Mouse (Mus musculus) induced T-regulatory cell, adult 2 months (primary cell): ENCODE data around the gene Col8a1.
A peak's percentile ranks its signal among the peaks of the same experiment; 100 is the strongest.

Experiments
- DNase-seq: peaks from one replicate; pipeline ENCODE4 v3.0.0-alpha.2; 2012; ENCODE audit warnings: low read depth

Col8a1 gene

DNA sequence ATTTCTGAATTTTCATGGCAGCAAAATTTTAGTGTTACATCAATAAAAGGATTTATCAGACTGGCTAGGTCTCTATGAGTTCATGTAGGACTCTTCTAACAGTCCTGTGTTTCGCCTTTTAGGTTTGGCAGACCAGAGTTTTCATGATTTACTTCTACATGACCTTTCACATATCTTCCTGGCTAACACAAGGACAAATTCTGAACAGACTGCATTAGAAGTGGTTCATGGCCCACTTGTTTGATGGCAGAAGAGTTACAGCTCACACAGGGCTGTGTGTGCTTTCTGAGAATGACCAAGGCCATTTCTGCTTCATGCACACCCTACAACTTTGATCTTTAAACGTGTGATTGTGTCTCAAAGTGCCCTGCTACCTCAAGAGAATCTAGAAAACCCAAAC, 82.3 kb downstream of the Col8a1 start:
- DNase-seq = no peak

- DNase-seq = no peak
These were observed 82.9 kb downstream of the Col8a1 start for GRCm38 (mm10) chr16:57671637-57672036.

DNA sequence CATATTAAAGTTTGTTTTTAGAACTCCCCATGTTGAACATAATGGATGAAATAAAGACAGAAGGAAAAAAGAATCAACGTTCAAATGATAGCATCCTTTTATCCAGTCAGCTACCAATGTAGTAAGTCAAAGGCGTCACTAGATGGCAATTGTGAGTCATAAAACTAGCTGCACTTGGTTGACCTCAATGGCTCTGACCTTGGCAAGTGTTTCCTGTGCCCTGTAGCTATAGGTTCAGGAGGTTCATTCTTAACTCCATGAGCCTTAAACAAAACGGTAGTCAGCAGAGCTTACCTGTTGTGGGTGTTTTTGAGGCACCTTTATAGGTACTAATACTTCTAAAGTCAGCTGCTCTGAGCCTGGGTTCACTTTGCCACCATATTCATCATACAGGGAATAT, 85.2 kb downstream of the Col8a1 start:
- DNase-seq = peak; percentile 49

GRCm38 (mm10) chr16:57662661-57663060, 91.9 kb downstream of the Col8a1 start:
- no peak for DNase-seq

DNA sequence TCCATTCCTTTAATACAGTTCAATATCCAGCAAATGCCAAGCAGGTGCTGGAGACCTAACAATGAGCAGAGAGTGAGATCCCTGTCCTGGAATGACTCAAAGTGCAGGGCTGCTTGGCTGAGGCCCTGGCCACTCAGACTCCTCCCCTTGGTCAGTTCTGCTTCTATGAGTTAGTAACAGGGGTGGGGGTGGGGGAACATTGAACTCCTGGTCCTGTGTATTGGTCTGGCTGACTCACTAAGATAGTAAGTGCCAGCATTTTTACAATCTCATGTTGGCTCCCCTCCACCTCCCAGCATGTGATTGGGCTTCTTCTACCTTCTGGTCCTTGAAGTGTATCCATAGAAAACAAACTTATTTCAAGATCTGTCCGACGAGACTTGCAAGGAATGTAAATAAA, 104.6 kb downstream of the Col8a1 start:
- DNase-seq = no peak

- no peak for DNase-seq
These were observed 113.1 kb downstream of the Col8a1 start for GRCm38 (mm10) chr16:57641346-57641885.

DNA sequence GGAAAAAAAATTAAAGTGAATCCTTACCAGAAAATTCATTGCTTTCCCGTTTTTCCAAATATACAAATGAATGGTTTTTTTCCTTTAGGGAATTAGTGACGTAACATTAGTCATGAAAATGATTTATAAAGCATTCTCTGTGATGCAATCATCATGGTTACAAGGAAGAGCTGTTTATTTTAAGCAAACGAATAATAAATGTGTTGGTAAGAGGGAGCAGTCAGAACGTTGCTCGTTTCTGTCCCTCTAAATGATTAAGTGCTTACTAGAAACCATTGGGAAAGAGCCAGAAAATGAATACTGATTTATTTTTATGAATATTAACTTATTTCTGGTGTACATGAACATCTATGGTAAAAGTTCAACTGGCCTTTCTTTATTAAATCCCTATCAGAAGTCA, 119.8 kb downstream of the Col8a1 start:
- DNase-seq = no peak

- peak; percentile 65 for DNase-seq
These were observed 120.3 kb downstream of the Col8a1 start for GRCm38 (mm10) chr16:57634191-57634590.

DNA sequence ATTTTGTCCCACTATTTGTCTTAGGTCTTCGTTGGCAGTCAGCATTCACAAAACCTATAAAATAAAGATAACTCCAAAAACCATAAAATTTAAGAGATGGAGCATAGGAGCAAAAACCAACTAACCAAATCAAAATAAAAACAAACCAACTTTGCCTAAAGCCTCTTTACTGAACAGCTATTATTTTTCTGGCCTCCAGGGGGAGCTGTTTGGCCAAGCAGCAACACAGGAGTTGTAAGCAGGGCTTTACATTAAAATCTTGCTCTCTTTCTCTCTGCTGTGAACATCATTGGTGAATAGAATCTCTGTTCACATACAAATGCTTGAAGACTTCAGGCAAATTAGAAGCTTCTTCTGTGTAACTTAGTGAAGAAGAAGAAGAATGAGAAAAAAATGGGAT, 142.8 kb downstream of the Col8a1 start:
- DNase-seq = peak; percentile 75

- peak; percentile 95 for DNase-seq
These were observed 147.9 kb downstream of the Col8a1 start, which contains the start of gene Cmss1 for GRCm38 (mm10) chr16:57606444-57607227. Cmss1 (minus strand) TSS chr16:57606864.

- DNase-seq = no peak
These were observed 153.5 kb downstream of the Col8a1 start for GRCm38 (mm10) chr16:57601031-57601430.

DNA sequence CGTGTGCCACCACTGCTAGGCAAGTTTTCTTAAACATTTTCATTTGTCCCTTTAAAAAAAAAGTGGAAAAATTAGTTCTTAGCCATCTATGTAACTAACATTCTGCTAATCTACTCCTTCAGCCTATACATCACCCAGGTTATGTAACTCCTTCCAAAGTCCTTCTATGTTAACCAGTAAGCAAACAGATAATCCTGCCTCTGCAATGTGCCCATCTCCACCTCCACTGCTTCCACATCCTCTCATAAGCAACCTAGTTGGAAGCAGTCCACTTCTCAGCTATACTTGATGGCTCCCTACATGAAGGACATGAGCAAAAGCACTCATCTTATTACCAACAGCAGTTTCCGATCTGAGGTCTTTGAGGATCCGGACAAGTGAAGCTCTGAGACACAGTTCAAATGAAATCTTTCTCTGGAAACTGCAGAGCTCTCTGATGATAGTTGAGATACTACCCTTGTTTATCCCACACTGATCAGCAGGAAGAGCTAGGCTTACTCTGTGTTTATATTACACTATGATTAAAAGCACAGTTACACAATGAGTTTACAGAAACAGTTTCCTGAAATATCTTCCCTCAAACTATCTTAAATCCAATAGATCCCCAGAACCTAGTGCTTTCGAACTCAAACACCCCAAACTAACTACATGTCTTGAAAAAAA, 157.1 kb downstream of the Col8a1 start:
- DNase-seq = no peak

- DNase-seq = peak; percentile 84
These were observed 160.9 kb downstream of the Col8a1 start for GRCm38 (mm10) chr16:57593422-57594157.

- DNase-seq = peak; percentile 47
These were observed 169.3 kb downstream of the Col8a1 start for GRCm38 (mm10) chr16:57585201-57585600.

DNA sequence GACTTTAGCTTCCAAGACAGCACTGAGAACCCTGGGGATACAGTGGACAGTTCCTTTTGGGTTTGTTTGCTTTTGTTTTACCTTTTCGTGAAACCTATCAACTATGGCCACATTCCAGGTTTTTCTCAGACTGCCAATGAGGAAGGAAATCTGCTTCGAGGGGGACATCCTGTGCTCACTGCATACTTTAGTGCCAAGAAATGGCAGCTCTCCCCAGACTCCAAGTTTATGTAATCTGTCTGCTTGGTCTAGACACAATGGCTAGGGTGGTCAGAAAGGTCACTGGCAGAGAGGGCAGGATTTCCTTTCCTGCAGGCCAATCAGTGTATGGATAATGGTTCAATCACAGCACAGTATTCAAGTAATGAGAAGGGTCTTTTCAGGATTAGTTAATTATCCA, 172.5 kb downstream of the Col8a1 start:
- no peak for DNase-seq

DNA sequence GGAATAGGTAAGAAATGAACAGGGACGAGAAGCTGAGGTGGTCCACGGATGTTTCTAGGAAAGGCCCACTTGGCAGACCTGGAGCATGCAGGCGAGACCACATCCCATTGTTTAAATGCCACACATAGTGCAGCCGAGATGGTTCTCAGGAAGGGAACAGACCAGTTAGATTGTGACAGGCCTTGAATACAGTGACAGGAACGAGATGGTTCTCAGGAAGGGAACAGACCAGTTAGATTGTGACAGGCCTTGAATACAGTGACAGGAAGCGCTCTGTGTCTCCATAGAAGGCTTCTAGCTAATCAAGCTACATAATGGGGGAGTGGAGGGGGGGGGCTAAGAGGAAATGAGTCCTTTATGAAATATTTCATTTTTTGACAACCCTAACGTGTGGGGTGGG, 174.5 kb downstream of the Col8a1 start:
- DNase-seq = no peak

- peak; percentile 47 for DNase-seq
These were observed 177.0 kb downstream of the Col8a1 start for GRCm38 (mm10) chr16:57577519-57577918.

DNA sequence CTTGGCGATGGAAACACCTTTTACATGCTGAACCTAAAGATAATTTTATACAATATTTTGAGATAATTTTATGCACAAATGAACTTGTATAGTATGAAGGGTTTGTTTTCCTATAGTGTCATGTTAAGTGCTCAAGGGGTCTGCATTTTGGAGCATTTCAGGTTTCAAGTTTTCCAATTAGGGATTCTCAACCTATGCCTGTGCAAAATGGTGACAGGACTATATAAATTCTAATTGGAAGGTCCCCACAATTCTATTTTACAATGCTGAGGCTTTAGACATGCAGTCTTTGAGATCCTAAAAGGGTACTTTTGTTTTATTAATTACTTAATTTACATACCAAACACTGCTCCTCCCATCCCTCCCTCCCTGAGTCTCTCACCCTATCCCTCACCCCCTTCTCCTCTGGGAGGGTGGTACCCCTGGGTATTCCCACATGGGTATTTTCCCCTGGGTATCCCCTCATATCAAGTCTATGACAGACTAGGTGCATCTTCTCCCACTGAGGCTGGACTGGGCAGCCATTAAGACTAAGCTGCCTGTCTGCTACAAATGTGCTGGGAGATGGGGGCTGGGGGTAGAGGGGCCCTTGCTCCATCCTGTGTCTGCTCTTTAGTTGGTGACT, 178.7 kb downstream of the Col8a1 start:
- no peak for DNase-seq
